In the genomic region with DNA sequence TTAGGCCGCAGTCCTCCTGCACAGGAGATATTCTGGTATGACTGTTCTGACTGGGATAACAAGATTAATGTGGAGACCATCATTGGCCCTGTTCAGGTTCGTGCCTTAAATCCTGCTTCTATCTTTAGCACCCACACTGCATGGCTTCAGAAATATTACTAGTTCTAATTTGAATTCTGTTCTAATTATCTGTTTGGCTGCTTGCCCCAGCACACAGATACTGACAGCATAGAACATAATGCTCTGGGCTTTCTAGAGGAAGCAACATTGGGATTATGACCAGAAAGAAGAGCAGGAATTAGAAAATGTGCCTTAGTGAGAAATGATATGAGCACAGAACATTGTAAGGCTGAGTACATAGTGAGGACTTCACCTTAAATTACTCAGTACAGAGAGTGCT, we compare ENCODE assay signal across 29 mouse cellular contexts. TPM values are rescaled to one million over a fixed set of nuclear protein-coding genes. Genes with fewer than 3 reads are reported as not detected.
DNase-seq lines count a peak whose midpoint lies in the region; ATAC-seq and TF ChIP-seq lines count a peak whose summit lies in the region.
"Had no signal": no experiment of that assay in that cellular context is flagged by ENCODE, and none has a peak within 500 bp of the region (broad histone marks: within the 10 kb centered on the region; RNA-seq: fewer than 3 reads in every experiment).

No protein-coding gene starts in this region.

- 30% methylated on average over 2 of the region's 2 CpGs for WGBS in heart, postnatal 0 days

- peak overlapping the region; percentile 36 for H3K27ac ChIP-seq in heart, postnatal 0 days (ENCODE audit: low read depth)
- H3K27ac ChIP-seq in layer of hippocampus, adult 2 months, result peak overlapping the region; percentile 52
- H3K27ac ChIP-seq: gastrocnemius, adult 2 months; hindbrain, embryonic 13.5 days; liver, embryonic 12.5 days; midbrain, embryonic 13.5 days; neural tube, embryonic 13.5 days had no signal

- no peak overlapping the region for H3K4me2 ChIP-seq in heart, postnatal 0 days (ENCODE audit: low read depth, low read length)
- H3K4me2 ChIP-seq: hindbrain, embryonic 13.5 days; liver, embryonic 12.5 days; midbrain, embryonic 13.5 days; neural tube, embryonic 13.5 days had no signal

- ATAC-seq in heart, postnatal 0 days (ENCODE audit: insufficient read depth, low read depth), result no peak
- ATAC-seq: activated CD4-positive, CD25-positive, alpha-beta regulatory T cell, adult 4 months; forebrain, embryonic 16.5 days; intestine, embryonic 16.5 days; liver, embryonic 12.5 days; liver, postnatal 0 days; lung, postnatal 0 days; midbrain, embryonic 13.5 days had no signal

- H3K36me3 ChIP-seq in heart, postnatal 0 days (replicated peaks; ENCODE audit: control insufficient read depth, insufficient read depth, low read length), result no peaks in the 10 kb centered on the region; the same call in 1 of the 2 replicates
- H3K36me3 ChIP-seq: hindbrain, embryonic 13.5 days; midbrain, embryonic 13.5 days; neural tube, embryonic 13.5 days had no signal

- H3K4me1 ChIP-seq in heart, postnatal 0 days (ENCODE audit: control insufficient read depth, insufficient read depth), result no peaks in the 10 kb centered on the region
- H3K4me1 ChIP-seq: hindbrain, embryonic 13.5 days; midbrain, embryonic 13.5 days; neural tube, embryonic 13.5 days had no signal

- no peak for TF ChIP-seq CTCF in heart, postnatal 0 days (IDR thresholded peaks at IDR 0.05; ENCODE audit: low read depth)
- no peak for TF ChIP-seq CTCF in layer of hippocampus, adult 2 months (conservative IDR thresholded peaks at IDR 0.05)

- no peak overlapping the region for H3K4me3 ChIP-seq in heart, postnatal 0 days (ENCODE audit: low read depth, low read length)
- no peak overlapping the region for H3K4me3 ChIP-seq in layer of hippocampus, adult 2 months
- H3K4me3 ChIP-seq: erythroblast, embryonic 14.5 days; gastrocnemius, adult 2 months; hindbrain, embryonic 13.5 days; liver, embryonic 12.5 days; megakaryocyte, embryonic 14.5 days; midbrain, embryonic 13.5 days; neural tube, embryonic 13.5 days had no signal

- H3K9me3 ChIP-seq in heart, postnatal 0 days (replicated peaks; ENCODE audit: control insufficient read depth, low read length), result no peaks in the 10 kb centered on the region
- H3K9me3 ChIP-seq: hindbrain, embryonic 13.5 days; liver, embryonic 12.5 days; megakaryocyte, embryonic 14.5 days; midbrain, embryonic 13.5 days; neural tube, embryonic 13.5 days had no signal

- no peak for TF ChIP-seq EP300 in heart, postnatal 0 days (IDR thresholded peaks at IDR 0.05; ENCODE audit: low read depth)

- no peak overlapping the region for H3K9ac ChIP-seq in heart, postnatal 0 days (replicated peaks; ENCODE audit: low read depth, low read length)
- H3K9ac ChIP-seq: hindbrain, embryonic 13.5 days; liver, embryonic 12.5 days; liver, postnatal 0 days; midbrain, embryonic 13.5 days; neural tube, embryonic 13.5 days had no signal

- H3K27me3 ChIP-seq in heart, postnatal 0 days (ENCODE audit: control insufficient read depth, insufficient read depth, low read length), result no peaks in the 10 kb centered on the region
- H3K27me3 ChIP-seq: hindbrain, embryonic 13.5 days; liver, embryonic 12.5 days; megakaryocyte, embryonic 14.5 days; midbrain, embryonic 13.5 days; neural tube, embryonic 13.5 days had no signal

- DNase-seq in cerebellum, adult 9-11 months, result peak; percentile 40
- DNase-seq in cerebellum, postnatal 25 days, result no peak
- DNase-seq in heart, postnatal 0 days (ENCODE audit: low spot score), result peak; percentile 15
- no peak for DNase-seq in heart, adult 18-20 months
- peak in 1 of 2 experiments; percentile 48 for DNase-seq in layer of hippocampus, adult 2 months (ENCODE audit: low spot score in 2 of 2)
- DNase-seq in layer of hippocampus, adult 9-11 months, result peak; percentile 49
- no peak for DNase-seq in right cerebral cortex, postnatal 25 days
- DNase-seq: adrenal gland, adult 2 months; adrenal gland, postnatal 36 days; B cell, adult 2 months; gastrocnemius, adult 2 months; gastrocnemius, postnatal 36 days; heart, postnatal 36 days; kidney, adult 8-10 months; kidney, postnatal 10 days; left cerebral cortex, postnatal 4 days; liver, postnatal 0 days; lung, postnatal 4 days; thymus, postnatal 4 days had no signal

RNA-seq across cellular contexts. Expression of a gene that starts 14.2 kb away (rescaled TPM):
- total RNA-seq in heart, postnatal 0 days (2014; rRNA removed; ENCODE audit: low replicate concordance), result 1.4 and 2.0 TPM in 2 replicates
- 1.3 and 1.7 TPM in 2 replicates for polyA plus RNA-seq in heart, postnatal 0 days (2015; fragmentation: Nextera tagmentation; extraction: Ambion mirVana)
- under 1 TPM in 1 of 2 experiments, not detected in 1; 0.10 TPM for total RNA-seq in heart, adult 18-20 months (2021)
- under 1 TPM in 1 of 2 experiments, not detected in 1; 0.15 TPM for total RNA-seq in layer of hippocampus, adult 2 months (2021)

RNA-seq across cellular contexts. Expression of a gene that starts 14.2 kb away (rescaled TPM):
- total RNA-seq in heart, postnatal 0 days (2014; rRNA removed; ENCODE audit: low replicate concordance), result 15.8 and 18.3 TPM in 2 replicates
- polyA plus RNA-seq in heart, postnatal 0 days (2015; fragmentation: Nextera tagmentation; extraction: Ambion mirVana), result 39.5 and 41.2 TPM in 2 replicates
- 10 to 100 TPM; 15.5 to 15.8 TPM for total RNA-seq in heart, adult 18-20 months (2021)
- 10 to 100 TPM; 28.0 to 28.8 TPM for total RNA-seq in layer of hippocampus, adult 2 months (2021)

RNA-seq across cellular contexts. Expression of a gene that starts 26.4 kb away (rescaled TPM):
- total RNA-seq in heart, postnatal 0 days (2014; rRNA removed; ENCODE audit: low replicate concordance), result 24.4 and 28.8 TPM in 2 replicates
- 11.2 and 12.3 TPM in 2 replicates for polyA plus RNA-seq in heart, postnatal 0 days (2015; fragmentation: Nextera tagmentation; extraction: Ambion mirVana)
- 10 to 100 TPM; 13.0 to 15.4 TPM for total RNA-seq in heart, adult 18-20 months (2021)
- 10 to 100 TPM; 33.6 to 35.8 TPM for total RNA-seq in layer of hippocampus, adult 2 months (2021)

Comparison
In these comparisons a context has a peak if more than half of its experiments do, and no peak if none do; other contexts are left out.
1. DNase-seq: peak in cerebellum, adult 9-11 months (single experiment), heart, postnatal 0 days (single experiment) and layer of hippocampus, adult 9-11 months (single experiment); none in cerebellum, postnatal 25 days (0 of 2), heart, adult 18-20 months (0 of 2) and right cerebral cortex, postnatal 25 days (single experiment).